Mouse (Mus musculus): Measurements from ENCODE around the gene Nfe2l2.

Nfe2l2 gene

GRCm38 (mm10) chr2:75704234-75705161 lies at the start of gene Nfe2l2:
Nfe2l2 (minus strand) TSS chr2:75704641.
- peak; percentile 100 for DNase-seq

DNA sequence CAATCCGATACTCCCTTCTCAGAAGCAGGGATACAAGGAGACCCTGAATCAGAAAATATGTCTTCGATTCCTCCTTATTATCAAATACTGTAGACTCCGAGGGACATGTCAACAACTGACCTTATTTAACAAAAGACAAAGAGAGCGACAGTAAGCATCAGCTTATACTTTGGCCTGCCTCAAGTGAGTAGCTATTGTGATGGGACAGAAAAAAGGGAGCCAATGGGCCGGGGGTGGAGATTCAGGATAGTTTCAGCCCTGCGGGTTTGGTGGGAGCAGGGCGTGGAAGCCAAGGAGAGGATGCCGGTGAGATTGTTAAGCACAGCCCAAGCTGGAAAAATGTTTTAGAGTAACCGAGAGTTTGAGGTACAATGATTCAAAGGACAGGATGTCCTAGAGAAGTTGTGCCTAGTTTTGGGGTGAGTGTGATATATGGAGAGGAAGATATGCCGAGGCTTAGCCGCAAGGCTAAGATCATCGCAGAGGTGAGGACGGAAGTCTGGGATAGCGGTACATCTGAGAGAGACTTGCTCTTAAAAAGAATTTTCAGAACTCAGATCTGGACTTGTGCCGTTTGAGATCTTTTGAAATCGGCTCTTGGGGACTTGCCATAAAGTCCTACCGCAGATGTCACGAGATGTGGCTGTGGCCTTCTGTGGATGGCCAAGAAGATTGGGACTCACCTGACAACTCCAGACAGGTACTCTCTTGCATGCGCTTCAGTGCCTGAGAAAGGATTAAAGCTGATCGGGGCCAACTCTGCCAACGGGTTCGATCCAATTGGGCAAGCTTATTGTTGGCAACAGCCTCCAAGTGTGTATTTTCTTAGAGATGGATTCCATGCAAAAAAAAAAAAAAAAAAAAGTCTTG lies 48.1 kb upstream of the Nfe2l2 start:
- DNase-seq, result no peak

- DNase-seq, result no peak
These were observed 47.5 kb upstream of the Nfe2l2 start for GRCm38 (mm10) chr2:75751896-75752295.

DNA sequence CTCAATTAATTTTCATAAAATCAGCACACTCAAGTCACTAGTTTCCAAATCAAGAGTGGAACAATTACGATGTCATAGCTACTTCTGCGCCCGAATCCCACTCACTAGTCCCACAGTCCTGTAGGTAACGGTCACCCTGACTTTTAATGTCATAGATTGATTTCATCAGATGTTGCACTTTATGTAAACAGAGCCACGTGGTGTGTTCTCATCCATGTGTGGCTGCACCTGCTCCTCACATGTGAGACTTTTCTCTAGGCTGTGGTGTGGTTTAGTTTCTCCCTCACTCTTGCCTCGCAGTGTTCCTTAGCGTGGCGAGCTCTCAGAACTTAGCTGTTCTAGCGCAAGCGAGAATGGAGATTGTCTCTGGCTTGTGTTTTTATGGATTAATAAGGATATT lies 46.4 kb upstream of the Nfe2l2 start:
- DNase-seq, result no peak

DNA sequence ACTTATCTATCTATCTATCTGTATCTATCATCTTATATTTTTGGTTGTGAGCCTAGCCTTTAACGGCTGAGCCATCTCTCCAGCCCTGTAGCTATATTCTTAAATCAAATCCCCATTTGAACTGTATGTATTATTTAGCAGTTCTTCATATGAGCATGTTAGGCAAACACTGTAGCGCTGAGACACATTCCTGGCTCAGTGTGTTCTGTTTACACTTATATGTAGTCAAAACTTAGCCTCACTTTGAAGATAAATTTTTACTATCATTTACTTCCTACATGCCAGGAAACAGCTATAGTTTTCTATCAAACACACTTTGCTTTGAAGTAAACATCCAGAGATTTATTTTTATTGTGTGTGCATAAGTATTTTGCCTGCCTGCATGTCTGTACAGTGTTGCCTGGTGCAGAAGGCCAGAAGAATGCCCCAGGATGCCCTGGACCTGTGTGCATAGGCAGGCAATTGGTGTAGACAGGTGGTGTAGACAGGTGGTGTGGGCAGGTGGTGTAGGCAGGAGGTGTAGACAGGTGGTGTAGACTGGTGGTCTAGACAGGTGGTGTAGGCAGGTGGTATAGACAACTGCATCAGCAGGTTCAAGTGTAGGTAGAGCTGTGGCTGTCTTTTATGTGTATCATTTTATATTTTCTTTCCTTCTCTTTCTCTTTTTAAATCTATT lies 45.7 kb upstream of the Nfe2l2 start:
- DNase-seq, result no peak

DNA sequence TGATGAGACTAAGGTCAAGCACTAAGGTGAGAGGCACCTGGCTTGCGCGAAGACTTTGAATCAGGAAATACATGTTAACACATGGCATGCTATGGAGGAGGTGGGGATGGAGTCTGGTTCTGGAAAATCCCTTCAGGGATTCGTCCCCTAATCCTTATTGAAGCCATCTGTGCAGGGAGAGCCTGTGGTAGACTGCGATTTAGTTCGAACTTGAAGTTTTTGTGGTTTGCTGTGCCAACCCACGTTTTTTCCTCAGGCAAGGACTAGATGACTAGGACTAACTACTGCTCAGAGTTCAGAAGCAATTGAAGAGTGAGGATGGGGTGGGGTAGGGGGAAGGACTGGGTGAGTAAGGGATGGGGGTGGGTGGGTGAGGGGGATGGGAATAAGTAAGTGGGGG lies 44.4 kb upstream of the Nfe2l2 start:
- DNase-seq, result no peak

GRCm38 (mm10) chr2:75737006-75737503 lies 32.6 kb upstream of the Nfe2l2 start:
- DNase-seq, result no peak

- DNase-seq, result no peak
These were observed 29.9 kb upstream of the Nfe2l2 start for GRCm38 (mm10) chr2:75734196-75734865.

- no peak for DNase-seq
These were observed 28.7 kb upstream of the Nfe2l2 start for GRCm38 (mm10) chr2:75733177-75733576.

DNA sequence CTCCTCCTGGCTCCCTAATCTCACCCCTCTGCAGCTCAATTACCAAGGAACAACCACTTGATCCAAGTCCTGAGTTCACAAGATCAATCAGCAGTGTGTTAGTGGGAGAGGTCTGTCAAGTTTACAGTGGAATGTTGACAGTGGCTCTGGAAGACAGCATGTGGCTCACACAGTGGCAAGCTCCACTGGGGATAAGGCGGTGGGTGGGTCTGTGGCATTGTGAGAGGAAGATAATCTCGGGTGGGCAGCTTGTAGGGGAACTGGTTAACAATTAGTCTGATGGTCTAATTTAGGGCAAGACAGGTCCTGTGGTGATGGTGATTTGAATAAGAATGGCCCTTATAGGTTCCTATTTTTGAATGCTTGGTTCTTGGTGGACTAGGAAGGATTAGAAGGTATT lies 27.5 kb upstream of the Nfe2l2 start:
- no peak for DNase-seq

DNA sequence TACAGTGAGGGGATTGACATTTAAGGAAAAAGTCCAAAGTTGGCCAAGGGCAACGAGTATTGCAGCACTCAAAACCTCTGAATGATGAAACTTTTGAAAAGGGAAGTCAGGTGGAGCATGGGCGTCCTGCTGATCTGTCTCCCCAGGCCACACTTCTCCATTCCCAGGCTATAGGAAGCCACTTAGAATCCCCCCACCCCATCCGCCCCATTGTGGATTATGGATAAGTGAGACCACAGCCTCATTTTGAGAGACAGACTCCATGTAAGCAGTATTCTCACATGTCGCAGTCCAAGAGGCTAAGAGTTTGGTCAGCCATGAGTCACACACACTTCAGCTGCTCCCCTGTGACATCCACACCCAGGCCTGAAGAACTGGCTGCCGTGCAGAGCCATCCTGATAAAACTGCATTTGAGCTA lies 26.8 kb upstream of the Nfe2l2 start:
- DNase-seq, result no peak

DNA sequence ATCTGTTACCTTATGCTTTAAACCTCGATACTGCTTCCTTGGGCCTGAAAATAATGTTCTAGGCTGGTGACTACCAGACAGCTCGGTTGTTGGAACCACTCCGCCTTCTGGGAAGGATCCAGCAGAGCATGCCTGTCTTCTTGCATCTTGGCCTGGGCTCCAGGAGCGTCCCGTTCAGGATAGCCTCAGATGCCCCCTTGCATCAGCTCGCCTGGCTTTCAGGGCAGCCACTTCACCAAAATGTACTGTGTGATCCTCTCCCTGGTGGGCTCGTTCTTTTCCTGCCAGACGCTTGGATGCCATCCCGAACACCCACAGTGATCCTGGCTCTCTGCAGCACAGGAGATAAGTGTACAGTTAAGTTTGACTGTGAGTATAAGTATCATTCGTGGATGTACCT lies 25.6 kb upstream of the Nfe2l2 start:
- no peak for DNase-seq

DNA sequence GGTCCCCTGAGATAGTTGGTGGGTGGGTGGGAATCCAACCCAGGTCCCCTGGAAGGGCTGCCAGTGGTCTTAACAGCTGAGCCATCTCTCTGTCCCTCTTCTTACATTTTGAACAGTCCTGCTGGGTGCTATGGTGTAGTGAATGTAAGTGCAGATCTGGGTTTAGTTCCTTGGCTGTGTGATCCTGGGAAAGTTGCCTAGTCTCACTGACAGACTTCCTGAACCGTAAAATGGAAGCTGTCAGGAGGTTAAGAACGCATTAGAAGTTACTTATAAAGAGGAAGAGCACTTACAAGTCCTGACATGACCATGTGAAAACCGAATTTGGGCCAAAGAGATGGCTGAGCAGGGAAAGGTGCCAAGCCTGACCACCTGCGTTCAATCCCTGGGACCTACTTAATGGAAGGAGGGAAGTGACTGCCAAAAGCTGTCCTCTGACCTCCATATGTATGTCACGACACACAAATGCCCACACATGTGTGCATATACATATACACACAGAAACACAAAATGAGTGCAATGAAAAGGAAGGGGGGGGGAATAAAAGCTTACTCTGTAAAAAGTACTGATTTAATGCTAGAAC lies 20.5 kb upstream of the Nfe2l2 start:
- DNase-seq, result peak; percentile 62

DNA sequence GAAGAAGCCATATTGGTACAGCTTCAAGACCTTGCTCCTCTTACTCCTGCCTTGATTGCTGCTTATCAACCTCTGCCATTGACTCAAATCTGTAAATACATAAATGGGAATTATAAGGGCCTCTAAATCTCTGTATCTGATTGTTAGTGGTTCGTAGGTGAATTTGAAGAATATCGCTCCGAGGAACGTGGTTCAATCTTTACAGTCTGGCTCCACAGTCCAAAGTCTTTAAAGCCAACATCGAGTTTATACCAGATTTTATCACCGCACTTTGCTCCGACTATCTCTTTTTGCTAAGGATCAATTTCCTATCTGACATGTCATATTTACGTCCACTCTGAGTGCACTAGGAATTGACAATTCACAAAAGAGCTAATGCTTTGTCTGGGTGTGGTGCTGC lies 19.0 kb upstream of the Nfe2l2 start:
- no peak for DNase-seq

DNA sequence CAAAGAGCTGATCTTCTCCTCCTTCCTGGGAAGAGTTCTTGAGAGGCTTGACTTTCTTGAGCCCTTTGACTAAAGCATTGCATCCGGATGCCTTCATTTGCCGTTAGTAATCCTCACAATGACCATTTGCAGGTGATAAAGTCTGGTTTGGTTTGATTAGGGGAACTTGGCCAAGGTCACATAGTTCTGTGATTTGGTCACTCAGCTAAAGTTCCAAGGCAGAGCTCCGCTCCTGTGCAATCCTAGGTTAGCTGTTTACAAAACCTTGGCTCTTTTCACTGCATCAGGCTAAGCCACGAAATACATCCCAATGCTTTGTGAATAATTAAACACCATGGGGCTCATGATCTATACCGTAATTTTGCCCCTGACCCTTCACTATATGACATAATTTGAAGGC lies 18.5 kb upstream of the Nfe2l2 start:
- DNase-seq, result no peak

- DNase-seq, result no peak
These were observed 16.0 kb upstream of the Nfe2l2 start for GRCm38 (mm10) chr2:75720236-75721027.

DNA sequence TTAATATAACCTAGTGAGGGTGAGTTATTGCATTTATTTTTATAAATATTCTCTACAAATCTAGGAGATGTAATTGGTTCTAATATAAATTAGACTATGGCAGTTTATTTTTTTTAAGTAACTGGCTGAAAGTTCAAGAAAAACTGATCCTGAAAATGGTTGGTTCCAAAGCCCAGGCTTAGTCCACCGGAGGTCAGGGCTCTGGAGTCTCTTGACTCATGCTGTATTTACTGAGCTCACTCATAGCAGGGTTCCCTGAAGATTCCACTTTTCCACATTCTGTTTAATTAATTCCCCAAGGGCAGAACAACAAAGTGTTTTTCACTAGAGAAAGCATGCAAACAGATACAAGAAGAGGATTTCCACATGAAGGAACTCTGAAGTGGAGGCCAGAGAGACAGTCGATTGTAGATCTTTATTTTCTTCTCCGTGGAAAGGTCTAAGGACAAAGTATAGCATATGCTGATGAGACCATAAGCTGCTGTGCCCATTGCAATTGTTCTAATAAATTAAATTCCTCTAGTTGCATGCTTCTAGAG lies 15.0 kb upstream of the Nfe2l2 start:
- DNase-seq, result no peak

GRCm38 (mm10) chr2:75716046-75717016 lies 11.9 kb upstream of the Nfe2l2 start:
- no peak for DNase-seq

DNA sequence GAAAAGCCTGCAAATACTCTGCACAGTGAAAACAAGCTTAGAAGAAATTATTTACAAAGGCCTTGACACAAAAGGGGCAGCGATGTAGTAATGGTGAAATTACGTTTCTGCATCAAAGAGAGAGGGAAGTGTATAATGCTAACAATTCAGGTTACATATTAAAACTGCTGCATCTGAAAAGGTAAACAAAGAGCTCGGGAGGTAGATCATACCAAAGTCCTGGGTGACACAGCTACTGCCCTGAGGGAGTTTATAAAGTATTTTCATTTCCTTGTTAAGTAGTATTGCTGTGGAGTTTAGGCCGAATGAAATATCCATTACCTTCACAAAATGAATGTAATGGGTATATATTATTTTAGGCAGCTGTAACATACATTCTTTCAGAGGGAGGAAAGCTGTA lies 10.3 kb upstream of the Nfe2l2 start:
- no peak for DNase-seq

- DNase-seq, result no peak
These were observed 8.6 kb upstream of the Nfe2l2 start for GRCm38 (mm10) chr2:75713083-75713482.
